Mouse (Mus musculus): ENCODE measurements at regions not wholly inside any gene's neighbourhood (a gene's known extent, or its start where the extent isn't known, plus 50 kb on each side); places are given as distances from the start of the nearest gene placed in this dataset.

DNA sequence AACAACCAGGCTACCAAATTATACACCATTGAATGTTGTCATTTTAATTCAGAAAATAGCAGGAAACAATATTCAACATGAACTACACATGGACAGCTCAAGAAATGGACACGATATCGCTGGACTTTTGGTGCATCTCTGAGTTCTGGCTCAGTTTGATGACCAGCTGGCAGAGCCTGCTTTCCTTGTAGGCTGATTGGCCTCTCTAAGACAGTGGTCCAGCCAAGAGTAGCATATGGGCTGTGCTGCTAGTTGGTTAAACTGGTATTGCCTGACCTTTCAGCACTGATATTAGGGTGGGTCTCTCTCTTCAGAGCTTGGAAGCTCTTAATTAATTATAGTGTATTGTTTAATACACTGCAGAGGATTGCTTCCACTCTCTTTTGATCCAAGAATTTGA is 705.8 kb upstream of the Ddx18 start:
- WGBS: 93% methylated on average over 2 of the region's 2 CpGs
- H3K4me1 ChIP-seq (replicated peaks; ENCODE audit: control insufficient read depth, insufficient read depth, low read length): no peaks in the 10 kb centered on the region
- H3K36me3 ChIP-seq (ENCODE audit: control insufficient read depth, insufficient read depth): no peaks in the 10 kb centered on the region
- no peak for ATAC-seq
- H3K27me3 ChIP-seq (replicated peaks; ENCODE audit: control insufficient read depth, insufficient read depth, low read length): no peaks in the 10 kb centered on the region
- H3K9ac ChIP-seq (replicated peaks; ENCODE audit: low read depth, low read length): no peak overlapping the region
- H3K4me2 ChIP-seq (ENCODE audit: low read length): no peak overlapping the region
- no peak overlapping the region for H3K4me3 ChIP-seq (replicated peaks; ENCODE audit: low read length)
- H3K9me3 ChIP-seq (ENCODE audit: control insufficient read depth, low read length): no peaks in the 10 kb centered on the region
- H3K27ac ChIP-seq (ENCODE audit: low read length): no peak overlapping the region

DNA sequence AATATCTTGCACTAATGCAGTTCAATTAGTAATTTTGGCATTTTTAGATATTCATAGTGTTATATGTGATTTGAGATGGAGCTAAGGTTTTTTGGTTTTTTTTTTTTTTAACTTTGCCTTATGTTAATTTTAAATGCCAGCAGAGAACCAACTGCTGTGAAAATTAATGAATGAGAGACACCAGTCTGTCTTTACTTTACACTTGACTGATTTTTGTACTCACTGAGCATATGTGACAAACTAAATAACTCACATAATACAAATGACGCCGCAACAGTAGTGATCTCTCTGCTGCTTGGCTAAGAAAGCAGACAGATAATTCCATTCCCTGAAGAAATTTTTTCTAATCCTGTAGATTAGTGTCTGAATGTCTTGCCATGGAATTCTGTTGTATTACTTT is 675.2 kb upstream of the Ddx18 start:
- Histone ChIP-seq H3K4me3 (replicated peaks; ENCODE audit: low read length) (no peak overlapping the region), H3K9me3 (ENCODE audit: control insufficient read depth, low read length) (no peaks in the 10 kb centered on the region), H3K27me3 (replicated peaks; ENCODE audit: control insufficient read depth, insufficient read depth, low read length) (no peaks in the 10 kb centered on the region), H3K27ac (ENCODE audit: low read length) (no peak overlapping the region), H3K9ac (replicated peaks; ENCODE audit: low read depth, low read length) (no peak overlapping the region), H3K4me1 (replicated peaks; ENCODE audit: control insufficient read depth, insufficient read depth, low read length) (no peaks in the 10 kb centered on the region), H3K36me3 (ENCODE audit: control insufficient read depth, insufficient read depth) (no peaks in the 10 kb centered on the region), H3K4me2 (ENCODE audit: low read length) (no peak overlapping the region)
- peak; percentile 75 for ATAC-seq
- WGBS: 52% methylated on average over 2 of the region's 2 CpGs

DNA sequence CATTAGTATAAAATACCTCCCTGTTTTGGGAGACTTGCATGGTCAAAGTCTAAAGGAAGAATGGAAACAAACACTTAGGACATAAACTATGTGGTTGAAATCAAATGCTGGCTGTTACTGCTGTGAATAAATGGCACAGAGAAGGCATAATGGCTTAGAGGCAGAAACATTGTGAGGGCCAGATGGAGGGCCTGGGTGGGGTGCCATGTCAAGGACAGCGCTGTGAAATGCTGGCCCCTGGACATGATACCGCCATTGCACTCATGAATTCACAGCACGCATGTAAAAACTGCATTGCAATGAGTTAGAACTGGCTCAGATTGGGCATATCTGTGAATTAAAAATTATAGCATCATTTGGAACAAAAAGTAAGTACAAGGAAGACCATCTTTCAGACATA is 673.7 kb upstream of the Ddx18 start:
- Histone ChIP-seq H3K9ac (replicated peaks; ENCODE audit: low read depth, low read length) (no peak overlapping the region), H3K36me3 (ENCODE audit: control insufficient read depth, insufficient read depth) (no peaks in the 10 kb centered on the region), H3K27ac (ENCODE audit: low read length) (no peak overlapping the region), H3K4me1 (replicated peaks; ENCODE audit: control insufficient read depth, insufficient read depth, low read length) (no peaks in the 10 kb centered on the region), H3K27me3 (replicated peaks; ENCODE audit: control insufficient read depth, insufficient read depth, low read length) (no peaks in the 10 kb centered on the region), H3K9me3 (ENCODE audit: control insufficient read depth, low read length) (no peaks in the 10 kb centered on the region), H3K4me2 (ENCODE audit: low read length) (no peak overlapping the region), H3K4me3 (replicated peaks; ENCODE audit: low read length) (no peak overlapping the region)
- 87% methylated on average over 3 of the region's 3 CpGs for WGBS
- no peak for ATAC-seq

DNA sequence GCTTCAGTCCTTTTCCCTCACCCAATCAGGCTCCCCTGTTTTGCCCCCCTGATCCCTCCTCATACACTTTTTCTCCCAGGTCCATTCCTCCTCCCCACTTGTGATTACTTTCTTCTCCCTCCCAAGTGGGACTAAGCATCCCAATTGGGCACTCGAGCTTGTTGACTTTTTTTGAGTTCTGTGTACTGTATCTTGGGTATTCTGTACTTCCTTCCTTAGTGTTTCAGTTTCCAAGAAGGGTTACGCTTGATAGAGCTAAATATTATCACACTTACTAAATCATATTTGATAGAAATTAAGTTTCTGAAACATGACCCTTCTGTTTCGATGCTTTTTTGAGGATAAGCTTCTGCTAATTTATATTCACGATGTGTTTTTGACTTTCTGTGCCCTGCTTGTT is 662.7 kb upstream of the Ddx18 start:
- no peaks in the 10 kb centered on the region for H3K9me3 ChIP-seq (ENCODE audit: control insufficient read depth, low read length)
- 78% methylated on average over 4 of the region's 4 CpGs for WGBS
- H3K36me3 ChIP-seq (ENCODE audit: control insufficient read depth, insufficient read depth): no peaks in the 10 kb centered on the region
- no peak overlapping the region for H3K27ac ChIP-seq (ENCODE audit: low read length)
- H3K9ac ChIP-seq (replicated peaks; ENCODE audit: low read depth, low read length): no peak overlapping the region
- no peak overlapping the region for H3K4me2 ChIP-seq (ENCODE audit: low read length)
- H3K4me3 ChIP-seq (replicated peaks; ENCODE audit: low read length): no peak overlapping the region
- H3K27me3 ChIP-seq (replicated peaks; ENCODE audit: control insufficient read depth, insufficient read depth, low read length): no peaks in the 10 kb centered on the region
- H3K4me1 ChIP-seq (replicated peaks; ENCODE audit: control insufficient read depth, insufficient read depth, low read length): no peaks in the 10 kb centered on the region
- ATAC-seq: no peak

DNA sequence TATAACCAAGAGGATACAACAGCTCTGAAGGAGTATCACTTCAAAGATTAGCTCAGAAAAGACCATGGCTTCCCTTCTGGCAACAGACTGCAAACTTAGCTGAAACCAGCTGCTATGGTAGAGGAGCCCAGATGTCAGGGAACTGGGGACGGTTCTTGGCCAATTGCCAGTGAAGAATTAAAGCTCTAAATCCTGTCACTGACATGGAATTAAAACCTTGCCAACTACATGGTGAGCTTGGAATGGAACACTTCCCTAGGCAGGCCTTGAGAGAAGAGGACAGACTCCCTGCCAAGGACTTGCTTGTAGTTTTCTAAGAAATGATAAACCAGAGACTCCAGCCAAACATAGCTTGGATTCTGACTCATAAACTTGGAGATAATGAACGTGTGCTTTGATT is 644.7 kb upstream of the Ddx18 start:
- H3K9me3 ChIP-seq (ENCODE audit: control insufficient read depth, low read length): no peaks in the 10 kb centered on the region
- no peak overlapping the region for H3K9ac ChIP-seq (replicated peaks; ENCODE audit: low read depth, low read length)
- no peak overlapping the region for H3K4me3 ChIP-seq (replicated peaks; ENCODE audit: low read length)
- peak; percentile 89 for ATAC-seq
- no peak overlapping the region for H3K27ac ChIP-seq (ENCODE audit: low read length)
- H3K27me3 ChIP-seq (replicated peaks; ENCODE audit: control insufficient read depth, insufficient read depth, low read length): no peaks in the 10 kb centered on the region
- 0 out of 2 replicates have a peak, but pooled peaks cover 2% of the 10 kb centered on the region for H3K4me1 ChIP-seq (replicated peaks; ENCODE audit: control insufficient read depth, insufficient read depth, low read length)
- H3K4me2 ChIP-seq (ENCODE audit: low read length): no peak overlapping the region
- no peaks in the 10 kb centered on the region for H3K36me3 ChIP-seq (ENCODE audit: control insufficient read depth, insufficient read depth)
- 21% methylated on average over 2 of the region's 2 CpGs for WGBS

DNA sequence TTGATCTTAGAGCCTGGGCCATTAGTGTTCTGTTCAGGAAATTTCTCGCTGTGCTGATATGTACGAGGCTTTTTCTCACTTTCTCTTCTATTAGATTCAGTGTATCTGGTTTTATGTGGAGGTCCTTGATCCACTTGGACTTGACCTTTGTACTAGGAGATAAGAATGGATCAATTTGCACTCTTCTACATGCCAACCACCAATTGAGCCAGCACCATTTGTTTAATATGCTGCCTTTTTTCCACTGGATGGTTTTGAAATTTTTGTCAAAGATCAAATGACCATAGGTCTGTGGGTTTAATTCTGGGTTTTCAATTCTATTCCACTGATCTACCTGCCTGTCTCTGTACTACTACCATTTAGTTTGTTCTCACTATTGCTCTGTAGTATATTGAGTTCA is 640.8 kb upstream of the Ddx18 start:
- Histone ChIP-seq H3K9ac (replicated peaks; ENCODE audit: low read depth, low read length) (no peak overlapping the region), H3K9me3 (ENCODE audit: control insufficient read depth, low read length) (no peaks in the 10 kb centered on the region), H3K4me1 (replicated peaks; ENCODE audit: control insufficient read depth, insufficient read depth, low read length) (0 out of 2 replicates have a peak, but pooled peaks cover 2% of the 10 kb centered on the region), H3K4me3 (replicated peaks; ENCODE audit: low read length) (no peak overlapping the region), H3K27ac (ENCODE audit: low read length) (no peak overlapping the region), H3K4me2 (ENCODE audit: low read length) (no peak overlapping the region), H3K36me3 (ENCODE audit: control insufficient read depth, insufficient read depth) (no peaks in the 10 kb centered on the region), H3K27me3 (replicated peaks; ENCODE audit: control insufficient read depth, insufficient read depth, low read length) (no peaks in the 10 kb centered on the region)
- 88% methylated on average over 2 of the region's 2 CpGs for WGBS
- no peak for ATAC-seq

DNA sequence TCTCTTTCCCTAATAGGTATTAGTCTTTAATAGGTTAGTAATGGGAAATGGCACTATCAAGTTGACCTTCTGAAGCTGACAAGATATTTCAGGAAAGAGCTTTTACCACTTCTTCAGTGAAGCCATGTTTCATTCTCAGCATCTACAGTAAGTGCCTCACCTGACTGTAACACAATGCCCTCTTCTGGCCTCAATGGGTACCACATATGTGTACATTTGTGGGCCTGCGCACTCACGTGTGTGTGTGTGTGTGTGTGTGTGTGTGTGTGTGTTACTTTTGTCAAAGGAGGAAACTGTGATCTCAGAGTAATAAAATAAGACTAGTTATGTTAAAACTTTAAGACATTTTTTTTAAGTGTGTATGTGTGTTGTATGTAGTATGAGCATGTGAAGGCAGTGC is 601.8 kb upstream of the Ddx18 start:
- Histone ChIP-seq H3K9ac (replicated peaks; ENCODE audit: low read depth, low read length) (no peak overlapping the region), H3K27ac (ENCODE audit: low read length) (no peak overlapping the region), H3K36me3 (ENCODE audit: control insufficient read depth, insufficient read depth) (no peaks in the 10 kb centered on the region), H3K4me3 (replicated peaks; ENCODE audit: low read length) (no peak overlapping the region), H3K9me3 (ENCODE audit: control insufficient read depth, low read length) (no peaks in the 10 kb centered on the region), H3K27me3 (replicated peaks; ENCODE audit: control insufficient read depth, insufficient read depth, low read length) (no peaks in the 10 kb centered on the region), H3K4me1 (replicated peaks; ENCODE audit: control insufficient read depth, insufficient read depth, low read length) (no peaks in the 10 kb centered on the region), H3K4me2 (ENCODE audit: low read length) (no peak overlapping the region)
- no peak for ATAC-seq
- WGBS: 79% methylated on average over 2 of the region's 2 CpGs

DNA sequence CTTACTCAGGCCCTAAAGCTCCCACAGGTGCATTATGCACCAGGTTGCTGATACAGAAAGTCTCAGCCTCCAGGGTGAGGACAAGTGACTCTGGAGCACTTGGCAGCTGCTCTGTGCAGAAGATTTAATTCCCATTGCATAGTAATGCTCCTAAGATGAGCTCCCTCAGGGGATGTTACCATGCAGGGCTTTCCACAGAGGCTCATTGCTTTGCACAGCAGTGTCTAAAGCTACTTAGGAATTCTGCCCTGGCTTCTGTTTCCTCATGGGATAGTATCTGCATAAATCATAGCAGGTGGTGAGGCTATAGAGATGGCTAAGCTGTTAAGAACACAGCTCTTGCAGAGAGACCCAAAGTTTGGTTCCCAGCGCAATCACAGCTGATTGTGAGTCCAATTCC is 594.0 kb upstream of the Ddx18 start:
- H3K4me3 ChIP-seq (replicated peaks; ENCODE audit: low read length): no peak overlapping the region
- no peak overlapping the region for H3K27ac ChIP-seq (ENCODE audit: low read length)
- ATAC-seq: no peak
- H3K36me3 ChIP-seq (ENCODE audit: control insufficient read depth, insufficient read depth): no peaks in the 10 kb centered on the region
- no peak overlapping the region for H3K4me2 ChIP-seq (ENCODE audit: low read length)
- no peaks in the 10 kb centered on the region for H3K27me3 ChIP-seq (replicated peaks; ENCODE audit: control insufficient read depth, insufficient read depth, low read length)
- no peaks in the 10 kb centered on the region for H3K9me3 ChIP-seq (ENCODE audit: control insufficient read depth, low read length)
- H3K4me1 ChIP-seq (replicated peaks; ENCODE audit: control insufficient read depth, insufficient read depth, low read length): no peaks in the 10 kb centered on the region
- H3K9ac ChIP-seq (replicated peaks; ENCODE audit: low read depth, low read length): no peak overlapping the region
- WGBS: 92% methylated on average over 1 of the region's 1 CpGs

DNA sequence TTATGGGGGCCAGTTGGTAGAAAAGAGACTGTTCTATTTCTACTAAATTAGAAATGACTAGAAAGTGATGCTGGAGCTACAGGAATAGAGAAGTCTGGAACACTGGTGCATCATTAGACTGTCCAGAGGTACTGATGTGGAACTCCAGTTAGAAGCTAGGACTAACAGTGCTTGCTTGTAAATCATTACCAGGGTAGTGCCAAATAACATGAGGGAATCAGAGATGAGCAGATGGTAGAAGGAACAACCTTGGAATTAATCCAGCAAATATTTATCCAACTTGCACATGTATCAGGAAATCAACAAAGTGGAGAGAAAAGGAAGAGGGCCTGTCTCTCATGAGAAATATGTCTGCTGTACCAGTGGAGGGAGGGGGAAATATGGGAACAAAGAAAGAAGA is 573.6 kb upstream of the Ddx18 start:
- ATAC-seq: peak; percentile 33
- no peaks in the 10 kb centered on the region for H3K4me1 ChIP-seq (replicated peaks; ENCODE audit: control insufficient read depth, insufficient read depth, low read length)
- H3K36me3 ChIP-seq (ENCODE audit: control insufficient read depth, insufficient read depth): no peaks in the 10 kb centered on the region

DNA sequence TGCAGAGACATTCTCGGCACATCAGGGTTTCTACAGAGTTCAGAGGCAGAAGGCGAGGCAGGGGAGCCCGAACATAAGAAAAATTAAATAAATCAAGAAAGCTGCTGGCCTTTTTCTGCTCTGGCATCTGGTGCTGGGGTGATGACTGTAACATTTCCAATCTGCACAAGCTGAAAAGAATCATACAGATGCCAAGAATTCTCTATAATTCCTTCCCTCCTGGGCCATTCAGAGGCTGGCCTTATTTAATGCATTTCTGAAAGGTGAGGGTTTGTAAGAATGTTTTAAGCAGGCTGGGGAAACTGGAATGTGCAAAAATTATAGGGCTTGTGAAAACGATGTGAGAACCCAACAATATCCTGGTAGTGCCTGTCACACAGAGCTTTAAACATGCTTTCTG is 556.2 kb upstream of the Ddx18 start:
- ATAC-seq: peak; percentile 43

More for the DNA sequence above, 573.6 kb upstream of the Ddx18 start:
- H3K4me3 ChIP-seq (replicated peaks; ENCODE audit: low read length): no peak overlapping the region
- H3K4me2 ChIP-seq (ENCODE audit: low read length): no peak overlapping the region
- H3K9me3 ChIP-seq (ENCODE audit: control insufficient read depth, low read length): no peaks in the 10 kb centered on the region
- no peaks in the 10 kb centered on the region for H3K27me3 ChIP-seq (replicated peaks; ENCODE audit: control insufficient read depth, insufficient read depth, low read length)
- H3K9ac ChIP-seq (replicated peaks; ENCODE audit: low read depth, low read length): no peak overlapping the region
- H3K27ac ChIP-seq (ENCODE audit: low read length): no peak overlapping the region

More for the DNA sequence above, 556.2 kb upstream of the Ddx18 start:
- Histone ChIP-seq H3K27ac (ENCODE audit: low read length) (no peak overlapping the region; the same call in 1 of the 2 replicates), H3K4me1 (replicated peaks; ENCODE audit: control insufficient read depth, insufficient read depth, low read length) (no peaks in the 10 kb centered on the region), H3K9ac (replicated peaks; ENCODE audit: low read depth, low read length) (no peak overlapping the region), H3K4me2 (ENCODE audit: low read length) (no peak overlapping the region), H3K36me3 (ENCODE audit: control insufficient read depth, insufficient read depth) (no peaks in the 10 kb centered on the region), H3K4me3 (replicated peaks; ENCODE audit: low read length) (no peak overlapping the region), H3K27me3 (replicated peaks; ENCODE audit: control insufficient read depth, insufficient read depth, low read length) (no peaks in the 10 kb centered on the region), H3K9me3 (ENCODE audit: control insufficient read depth, low read length) (no peaks in the 10 kb centered on the region)
- WGBS: 45% methylated on average over 4 of the region's 4 CpGs

Measured in forebrain, embryonic 16.5 days (tissue).